Mouse (Mus musculus) adrenal gland, adult (tissue): Measurements from ENCODE around the gene Asic2.

ENCODE experiments used
- DNase-seq, 2 experiments: peaks; one replicate each; pipeline ENCODE4 v3.0.0; 2022 to 2023; ENCODE audit warnings: low spot score in 1 of 2; ENCODE audit not compliant: inconsistent age in 2 of 2

Asic2 gene

GRCm38 (mm10) chr11:81612798-81613540, 355.3 kb downstream of the Asic2 start:
- peak; percentile 66 to 94 for DNase-seq

GRCm38 (mm10) chr11:81611948-81612797, 356.1 kb downstream of the Asic2 start:
- peak in 1 of 2 experiments; percentile 42 for DNase-seq

GRCm38 (mm10) chr11:81610506-81610905, 357.8 kb downstream of the Asic2 start:
- DNase-seq: no peak

- no peak for DNase-seq
Measured at GRCm38 (mm10) chr11:81602971-81603370, 365.3 kb downstream of the Asic2 start.

GRCm38 (mm10) chr11:81601736-81602135, 366.5 kb downstream of the Asic2 start:
- no peak for DNase-seq

GRCm38 (mm10) chr11:81597601-81598000, 370.7 kb downstream of the Asic2 start:
- no peak for DNase-seq

- peak in 1 of 2 experiments; percentile 33 for DNase-seq
Measured at GRCm38 (mm10) chr11:81595235-81595634, 373.0 kb downstream of the Asic2 start.

GRCm38 (mm10) chr11:81592776-81593175, 375.5 kb downstream of the Asic2 start:
- DNase-seq: no peak

GRCm38 (mm10) chr11:81590911-81591310, 377.3 kb downstream of the Asic2 start:
- peak in 1 of 2 experiments; percentile 35 for DNase-seq

GRCm38 (mm10) chr11:81588630-81589029, 379.6 kb downstream of the Asic2 start:
- DNase-seq: peak; percentile 58 to 86

- peak in 1 of 2 experiments; percentile 36 for DNase-seq
Measured at GRCm38 (mm10) chr11:81587942-81588341, 380.3 kb downstream of the Asic2 start.

GRCm38 (mm10) chr11:81587114-81587513, 381.1 kb downstream of the Asic2 start:
- no peak for DNase-seq

GRCm38 (mm10) chr11:81584506-81584905, 383.8 kb downstream of the Asic2 start:
- DNase-seq: no peak

- DNase-seq: peak in 1 of 2 experiments; percentile 28
Measured at GRCm38 (mm10) chr11:81583195-81583594, 385.1 kb downstream of the Asic2 start.

- DNase-seq: no peak
Measured at GRCm38 (mm10) chr11:81582161-81582560, 386.1 kb downstream of the Asic2 start.

- no peak for DNase-seq
Measured at GRCm38 (mm10) chr11:81579753-81580152, 388.5 kb downstream of the Asic2 start.

GRCm38 (mm10) chr11:81570406-81570805, 397.9 kb downstream of the Asic2 start:
- no peak for DNase-seq

- no peak for DNase-seq
Measured at GRCm38 (mm10) chr11:81564857-81565256, 403.4 kb downstream of the Asic2 start.

GRCm38 (mm10) chr11:81560374-81560773, 407.9 kb downstream of the Asic2 start:
- DNase-seq: no peak

- peak; percentile 11 to 28 for DNase-seq
Measured at GRCm38 (mm10) chr11:81543189-81543588, 425.1 kb downstream of the Asic2 start.

GRCm38 (mm10) chr11:81535121-81535717, 433.0 kb downstream of the Asic2 start:
- no peak for DNase-seq

- peak; percentile 38 to 81 for DNase-seq
Measured at GRCm38 (mm10) chr11:81534686-81535085, 433.6 kb downstream of the Asic2 start.
